Mouse (Mus musculus) forebrain, embryonic 15.5 days (tissue): ENCODE data around the gene Cbl. TPM values are rescaled to one million over a fixed set of nuclear protein-coding genes. Genes with fewer than 3 reads are reported as not detected.

Experiments
- ATAC-seq: fragments of 200-750 bp; cut with Nextera tagmentation; replicated peaks from 2 replicates; pipeline ENCODE4 v1.8.0; 2017; ENCODE audit warnings: mild to moderate bottlenecking, moderate TSS enrichment, moderate library complexity
- H3K27ac ChIP-seq: fragments of 300-500 bp; sonication (generic); replicated peaks from 2 replicates; pipeline ENCODE4 v1.5.1; 2015; ENCODE audit warnings: mild to moderate bottlenecking, inconsistent platforms
- H3K27me3 ChIP-seq: fragments of 300-500 bp; sonication (generic); 2 replicates; pipeline ENCODE4 v1.6.1; 2015; ENCODE audit warnings: inconsistent platforms
- H3K36me3 ChIP-seq: fragments of 300-500 bp; sonication (generic); 2 replicates; pipeline ENCODE4 v1.6.1; 2015; ENCODE audit warnings: mild to moderate bottlenecking, inconsistent platforms
- H3K4me1 ChIP-seq: fragments of 300-500 bp; sonication (generic); 2 replicates; pipeline ENCODE4 v1.6.1; 2015; ENCODE audit warnings: inconsistent platforms
- H3K4me2 ChIP-seq: fragments of 300-500 bp; sonication (generic); replicated peaks from 2 replicates; pipeline ENCODE4 v1.6.1; 2015; ENCODE audit warnings: mild to moderate bottlenecking, inconsistent platforms
- H3K4me3 ChIP-seq: fragments of 300-500 bp; sonication (generic); 2 replicates; pipeline ENCODE4 v1.5.1; 2015; ENCODE audit warnings: mild to moderate bottlenecking, inconsistent platforms
- H3K9ac ChIP-seq: fragments of 300-500 bp; sonication (generic); replicated peaks from 2 replicates; pipeline ENCODE4 v1.6.1; 2015; ENCODE audit warnings: mild to moderate bottlenecking, inconsistent platforms
- H3K9me3 ChIP-seq: fragments of 300-500 bp; sonication (generic); 2 replicates; pipeline ENCODE4 v1.6.1; 2016; ENCODE audit warnings: inconsistent platforms
- WGBS: fragments of 180-500 bp; shearing (Covaris S2); methylation state at CpG from one replicate; pipeline ENCODE4 v1.1.7; 2015; ENCODE audit warnings: mixed read lengths; 5-methylcytosine and 5-hydroxymethylcytosine counted together
- polyA plus RNA-seq: library from polyadenylated mRNA; unstranded; fragments of >200 nt; fragmentation: Nextera tagmentation; extraction: Ambion mirVana; gene quantifications from 2 replicates; pipeline ENCODE4 v1.2.1, GENCODE M21; 2015

The Cbl gene
- polyA plus RNA-seq, 1 experiment from 2014 or later = 25.7 TPM

DNA sequence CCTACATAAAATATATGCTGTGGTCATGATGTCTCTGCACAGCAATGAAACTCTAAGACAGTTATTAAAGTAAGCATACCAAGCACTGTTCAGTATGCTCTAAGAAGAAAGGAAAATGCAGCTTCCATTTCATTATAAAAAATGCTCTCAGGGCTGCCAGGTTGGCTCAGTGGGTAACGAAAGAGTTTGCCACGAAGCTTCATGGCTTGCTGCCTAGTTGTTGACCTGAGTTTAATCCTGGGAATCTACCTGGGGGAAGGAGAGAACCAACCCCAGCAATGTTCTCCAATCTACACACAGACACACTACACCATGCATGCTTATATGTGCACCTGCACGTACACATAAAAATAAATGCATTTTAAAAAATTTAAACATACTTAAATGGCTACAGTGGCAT, 34.7 kb downstream of the Cbl start:
- H3K4me2 ChIP-seq = no peak overlapping the region
- no peak for ATAC-seq
- H3K4me3 ChIP-seq = no peak overlapping the region
- peaks cover 17% of the 10 kb centered on the region for H3K36me3 ChIP-seq
- 85% methylated on average over 3 of the region's 3 CpGs for WGBS
- H3K27ac ChIP-seq = no peak overlapping the region
- H3K9ac ChIP-seq = no peak overlapping the region
- no peaks in the 10 kb centered on the region for H3K9me3 ChIP-seq
- H3K4me1 ChIP-seq = no peaks in the 10 kb centered on the region
- no peaks in the 10 kb centered on the region for H3K27me3 ChIP-seq

DNA sequence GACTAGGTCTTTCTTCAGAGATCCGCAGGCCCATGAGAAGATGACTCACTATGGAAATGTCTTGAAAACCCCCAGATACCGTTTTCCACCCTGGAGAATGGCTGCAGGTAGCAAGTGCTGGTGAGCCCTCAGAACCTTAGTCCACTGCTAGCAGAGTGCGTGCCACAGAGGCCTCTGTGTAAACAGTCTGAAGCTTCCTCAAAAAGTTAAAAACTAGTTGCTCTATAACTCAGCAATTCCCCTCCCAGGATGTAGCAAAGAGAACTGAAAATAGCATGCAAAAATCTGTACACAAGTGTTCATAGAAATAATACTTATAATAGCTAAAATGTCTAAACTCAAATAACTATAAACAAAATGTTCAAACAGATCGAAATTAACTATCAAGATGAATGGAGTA, 37.5 kb downstream of the Cbl start:
- Histone ChIP-seq H3K4me3 (no peak overlapping the region), H3K36me3 (peaks cover 17% of the 10 kb centered on the region), H3K9ac (no peak overlapping the region), H3K27ac (no peak overlapping the region), H3K4me1 (no peaks in the 10 kb centered on the region), H3K27me3 (no peaks in the 10 kb centered on the region), H3K4me2 (no peak overlapping the region), H3K9me3 (no peaks in the 10 kb centered on the region)
- no peak for ATAC-seq
- WGBS = 97% methylated on average over 4 of the region's 4 CpGs

DNA sequence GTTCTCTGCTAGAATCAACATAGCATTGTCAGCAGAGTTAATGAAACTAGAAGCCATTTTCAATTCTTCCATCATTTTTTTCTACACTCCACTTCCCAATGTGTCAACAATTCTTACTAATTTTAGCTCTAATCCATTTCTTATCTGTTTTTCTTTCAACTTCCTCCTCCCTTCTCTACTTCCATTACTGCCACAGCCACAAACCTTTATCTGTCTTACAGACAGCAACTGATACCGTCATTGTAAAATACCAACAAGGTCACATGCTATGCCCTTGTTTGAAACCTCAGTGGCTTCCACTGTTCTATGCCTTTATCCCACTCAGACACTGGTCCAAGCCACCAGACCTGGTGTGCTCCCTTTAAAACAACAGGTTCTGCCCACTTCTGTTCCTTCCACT, 39.8 kb downstream of the Cbl start:
- ATAC-seq = no peak
- Histone ChIP-seq H3K36me3 (peaks cover 8% of the 10 kb centered on the region), H3K9ac (no peak overlapping the region), H3K27me3 (no peaks in the 10 kb centered on the region), H3K4me2 (no peak overlapping the region), H3K4me3 (no peak overlapping the region), H3K27ac (no peak overlapping the region), H3K9me3 (no peaks in the 10 kb centered on the region), H3K4me1 (no peaks in the 10 kb centered on the region)
- 96% methylated on average over 1 of the region's 1 CpGs for WGBS

DNA sequence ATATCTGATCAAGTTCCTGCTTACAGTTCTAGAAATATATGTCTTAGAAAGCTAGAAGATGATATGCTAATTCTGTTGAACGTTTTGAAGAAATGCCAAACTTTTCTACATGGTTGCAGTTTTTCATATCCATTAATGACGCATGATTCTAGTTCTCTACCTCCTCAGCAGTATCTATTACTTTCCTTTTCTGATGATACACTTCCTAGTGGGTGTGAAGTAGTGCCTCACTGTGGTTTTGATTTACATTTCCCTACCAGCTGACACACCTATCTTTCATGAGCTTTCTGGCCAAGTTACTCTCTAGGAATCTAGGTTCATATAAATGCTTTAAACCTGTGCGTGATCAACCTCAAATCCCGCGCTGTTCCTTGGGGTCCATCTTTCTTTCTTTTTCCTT, 41.1 kb downstream of the Cbl start:
- H3K9me3 ChIP-seq = no peaks in the 10 kb centered on the region
- no peak overlapping the region for H3K4me2 ChIP-seq
- H3K27me3 ChIP-seq = no peaks in the 10 kb centered on the region
- H3K4me1 ChIP-seq = peaks cover 10% of the 10 kb centered on the region
- no peak overlapping the region for H3K9ac ChIP-seq
- 94% methylated on average over 5 of the region's 5 CpGs for WGBS
- no peak overlapping the region for H3K4me3 ChIP-seq
- H3K27ac ChIP-seq = no peak overlapping the region
- H3K36me3 ChIP-seq = peaks cover 3% of the 10 kb centered on the region
- no peak for ATAC-seq

DNA sequence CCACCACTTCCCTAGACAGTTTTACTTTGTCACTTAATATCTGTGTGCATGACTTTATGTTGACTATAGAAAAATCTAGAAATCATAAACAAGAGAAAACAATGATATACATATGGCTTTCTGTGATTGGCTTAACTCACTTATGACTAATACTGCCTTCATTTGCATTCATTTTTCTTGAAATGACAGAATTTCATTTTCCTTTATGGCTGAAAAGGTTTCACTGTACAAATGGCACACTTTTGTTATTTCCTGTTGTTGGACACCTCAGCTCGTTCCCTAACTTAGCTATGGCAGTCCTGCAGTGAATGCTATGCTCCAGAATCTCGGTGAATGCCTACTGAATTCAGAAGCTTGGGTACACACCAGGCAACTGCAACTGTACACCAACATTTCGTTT, 41.5 kb downstream of the Cbl start:
- 95% methylated on average over 3 of the region's 3 CpGs for WGBS
- H3K27me3 ChIP-seq = no peaks in the 10 kb centered on the region

DNA sequence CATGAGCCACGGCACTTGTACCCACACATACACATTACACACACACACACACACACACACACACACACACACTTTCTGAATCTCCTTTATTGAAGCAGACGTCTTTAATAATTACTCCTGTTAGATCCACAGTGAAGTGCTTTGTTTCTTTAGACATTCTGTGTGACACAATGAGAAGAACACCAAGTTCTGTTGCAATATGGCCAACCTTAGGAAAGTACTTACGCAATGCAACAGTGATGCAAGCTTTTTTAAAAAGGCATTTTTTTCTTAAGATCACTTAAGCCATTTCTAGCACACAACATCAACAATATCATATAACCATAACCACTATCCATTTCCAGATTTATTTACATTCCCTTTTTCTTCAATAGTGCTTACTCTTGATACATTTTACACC, 42.7 kb downstream of the Cbl start:
- WGBS = 59% methylated on average over 3 of the region's 3 CpGs

More for the DNA sequence above, 41.5 kb downstream of the Cbl start:
- Histone ChIP-seq H3K4me2 (no peak overlapping the region), H3K9me3 (no peaks in the 10 kb centered on the region), H3K36me3 (no peaks in the 10 kb centered on the region; the same call in 1 of the 2 replicates), H3K27ac (no peak overlapping the region), H3K4me3 (no peak overlapping the region), H3K4me1 (peaks cover 14% of the 10 kb centered on the region), H3K9ac (no peak overlapping the region)
- ATAC-seq = no peak

DNA sequence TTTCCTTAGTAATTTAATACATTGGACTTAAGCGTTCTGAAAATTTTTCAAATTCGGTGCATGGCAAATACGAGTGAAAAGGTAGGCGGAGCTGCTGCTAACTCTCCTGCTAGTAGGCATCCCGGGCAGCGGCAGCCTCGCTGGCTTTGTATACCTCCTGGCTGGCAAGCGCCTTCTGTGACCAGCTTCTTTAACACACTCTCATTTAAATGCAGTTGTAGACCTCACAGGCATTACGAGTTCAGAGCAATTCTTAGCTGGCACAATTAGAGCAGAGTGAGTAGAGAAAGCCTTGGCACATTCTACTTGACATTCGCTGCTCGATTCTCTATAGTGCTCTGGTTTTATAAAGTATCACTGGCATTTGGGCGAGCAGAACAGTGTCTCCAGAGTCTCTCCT, 45.6 kb downstream of the Cbl start:
- no peak overlapping the region for H3K4me3 ChIP-seq
- H3K36me3 ChIP-seq = no peaks in the 10 kb centered on the region
- peaks cover 14% of the 10 kb centered on the region for H3K4me1 ChIP-seq
- peak; percentile 53; the same call in 1 of the 2 replicates for ATAC-seq
- H3K27ac ChIP-seq = peak overlapping the region; percentile 5
- H3K27me3 ChIP-seq = no peaks in the 10 kb centered on the region
- no peaks in the 10 kb centered on the region for H3K9me3 ChIP-seq
- peak overlapping the region; percentile 11; the same call in 1 of the 2 replicates for H3K4me2 ChIP-seq
- no peak overlapping the region for H3K9ac ChIP-seq
- 22% methylated on average over 12 of the region's 12 CpGs for WGBS

More for the DNA sequence above, 42.7 kb downstream of the Cbl start:
- no peak for ATAC-seq
- H3K27ac ChIP-seq = no peak overlapping the region
- H3K4me1 ChIP-seq = peaks cover 14% of the 10 kb centered on the region
- H3K27me3 ChIP-seq = no peaks in the 10 kb centered on the region
- no peak overlapping the region for H3K4me3 ChIP-seq
- H3K4me2 ChIP-seq = no peak overlapping the region
- H3K36me3 ChIP-seq = no peaks in the 10 kb centered on the region
- H3K9me3 ChIP-seq = no peaks in the 10 kb centered on the region
- no peak overlapping the region for H3K9ac ChIP-seq

DNA sequence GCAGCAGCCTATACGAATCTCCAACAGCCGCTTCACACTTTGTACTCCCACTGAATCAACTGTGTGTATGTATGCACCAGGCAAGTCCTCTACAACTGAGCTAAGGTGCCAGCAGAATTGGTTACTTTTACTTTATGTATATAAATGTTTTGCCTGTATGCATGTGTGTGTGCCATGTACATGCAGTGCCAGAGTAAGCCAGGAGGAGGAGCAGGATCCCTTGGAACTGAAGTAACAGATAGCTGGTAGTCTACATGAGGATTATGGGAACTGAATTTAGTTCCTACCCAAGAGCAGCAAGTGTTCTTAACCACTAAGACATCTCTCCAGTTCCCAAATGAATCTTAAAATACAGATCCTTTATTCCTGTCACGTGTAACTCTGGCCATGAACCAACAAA, 51.6 kb downstream of the Cbl start:
- Histone ChIP-seq H3K4me1 (no peaks in the 10 kb centered on the region), H3K4me2 (no peak overlapping the region), H3K9me3 (no peaks in the 10 kb centered on the region), H3K36me3 (no peaks in the 10 kb centered on the region), H3K27ac (no peak overlapping the region), H3K27me3 (no peaks in the 10 kb centered on the region), H3K9ac (no peak overlapping the region), H3K4me3 (no peak overlapping the region)
- WGBS = 89% methylated on average over 3 of the region's 3 CpGs
- no peak for ATAC-seq

DNA sequence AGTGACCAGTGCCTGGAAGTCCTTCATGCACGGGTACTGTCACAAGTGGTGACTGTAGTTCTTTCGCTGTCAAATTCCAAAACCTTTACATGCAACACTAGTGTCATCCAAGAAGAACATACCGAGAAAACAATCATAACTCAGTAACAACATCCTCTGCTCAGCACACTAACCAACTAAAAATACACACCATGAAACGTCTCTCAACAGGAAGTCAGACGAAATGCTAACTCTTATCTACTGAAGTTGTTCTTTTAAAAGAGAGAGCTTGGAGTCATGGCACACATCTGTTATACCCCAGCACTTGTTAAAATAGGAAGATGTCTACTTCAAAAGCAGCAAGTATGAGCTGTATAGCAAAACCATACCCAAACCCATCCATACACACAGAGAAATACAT, 52.3 kb downstream of the Cbl start:
- H3K4me1 ChIP-seq = no peaks in the 10 kb centered on the region
- WGBS = 90% methylated on average over 5 of the region's 5 CpGs
- H3K9me3 ChIP-seq = no peaks in the 10 kb centered on the region

DNA sequence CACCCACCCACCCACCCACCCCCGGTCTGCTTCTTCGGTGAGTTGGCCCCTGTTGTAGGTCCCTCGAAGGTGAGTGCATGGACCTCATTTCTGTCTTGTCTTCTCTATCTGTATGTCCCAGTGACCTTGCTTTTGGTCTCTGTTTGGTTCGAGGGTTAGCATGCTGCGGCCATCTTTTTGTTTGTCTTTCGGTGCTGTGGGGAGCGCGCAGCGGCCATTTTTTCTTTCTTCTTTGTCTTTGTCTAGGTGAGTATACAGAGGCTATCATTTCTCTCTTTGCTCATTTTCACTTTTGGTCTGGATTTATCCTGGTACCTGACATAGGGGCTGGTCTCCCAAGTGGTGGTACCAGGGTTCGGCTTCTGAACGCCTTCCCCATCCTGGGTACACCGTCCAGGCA, 55.0 kb downstream of the Cbl start:
- Histone ChIP-seq H3K9me3 (no peaks in the 10 kb centered on the region), H3K27ac (no peak overlapping the region), H3K4me3 (no peak overlapping the region), H3K4me1 (no peaks in the 10 kb centered on the region), H3K4me2 (no peak overlapping the region), H3K9ac (no peak overlapping the region), H3K27me3 (no peaks in the 10 kb centered on the region), H3K36me3 (no peaks in the 10 kb centered on the region)
- no peak for ATAC-seq
- WGBS = 97% methylated on average over 12 of the region's 12 CpGs

More for the DNA sequence above, 52.3 kb downstream of the Cbl start:
- ATAC-seq = no peak
- no peak overlapping the region for H3K9ac ChIP-seq
- no peak overlapping the region for H3K27ac ChIP-seq
- H3K4me2 ChIP-seq = no peak overlapping the region
- H3K27me3 ChIP-seq = no peaks in the 10 kb centered on the region
- H3K4me3 ChIP-seq = no peak overlapping the region
- H3K36me3 ChIP-seq = no peaks in the 10 kb centered on the region

DNA sequence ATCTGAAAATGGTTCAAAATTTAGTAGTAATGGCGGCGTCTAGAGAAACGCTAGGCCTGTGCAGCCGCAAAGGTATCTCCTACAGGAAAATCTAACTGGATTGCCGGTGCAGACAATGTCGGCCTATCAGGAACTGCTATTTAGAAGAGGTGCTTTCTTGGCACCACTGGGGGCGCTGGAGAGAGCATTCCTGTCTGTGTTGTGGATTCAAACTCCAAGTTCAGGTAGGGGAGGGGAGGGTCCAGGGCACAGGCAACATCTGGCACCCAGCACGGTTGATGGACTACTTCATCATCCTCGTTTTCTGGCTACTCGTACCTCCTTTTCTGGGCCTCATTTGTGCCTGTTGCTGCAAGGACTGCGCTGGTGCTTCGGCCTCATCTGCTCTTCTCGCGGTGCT, 55.5 kb downstream of the Cbl start:
- WGBS = 89% methylated on average over 14 of the region's 14 CpGs

DNA sequence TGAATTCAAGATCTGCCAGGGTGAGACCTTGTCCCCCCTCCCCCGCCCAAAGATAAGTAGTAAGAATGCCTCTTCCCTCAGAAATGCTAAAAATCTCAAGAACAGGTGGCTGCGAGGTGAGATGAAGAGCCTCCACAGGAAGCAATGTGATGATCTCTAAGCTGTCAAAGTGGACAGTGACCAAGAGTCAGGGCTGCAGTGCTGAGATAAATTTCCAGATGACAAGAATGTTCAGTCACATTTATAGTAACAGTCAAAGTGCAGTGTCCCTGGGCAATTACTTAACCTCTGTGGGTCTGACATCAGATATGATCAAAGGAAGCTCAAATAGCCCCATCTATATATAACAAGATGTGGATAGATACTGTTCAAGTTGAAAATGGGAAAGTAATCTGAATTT, 56.4 kb downstream of the Cbl start:
- Histone ChIP-seq H3K27me3 (no peaks in the 10 kb centered on the region), H3K9me3 (no peaks in the 10 kb centered on the region), H3K36me3 (peaks cover 8% of the 10 kb centered on the region), H3K4me1 (no peaks in the 10 kb centered on the region), H3K27ac (no peak overlapping the region), H3K9ac (no peak overlapping the region), H3K4me2 (no peak overlapping the region), H3K4me3 (no peak overlapping the region)
- ATAC-seq = no peak
- 95% methylated on average over 2 of the region's 2 CpGs for WGBS

More for the DNA sequence above, 55.5 kb downstream of the Cbl start:
- Histone ChIP-seq H3K27ac (no peak overlapping the region), H3K9me3 (no peaks in the 10 kb centered on the region), H3K4me1 (no peaks in the 10 kb centered on the region), H3K4me3 (no peak overlapping the region), H3K36me3 (no peaks in the 10 kb centered on the region), H3K27me3 (no peaks in the 10 kb centered on the region), H3K9ac (no peak overlapping the region), H3K4me2 (no peak overlapping the region)
- no peak for ATAC-seq

DNA sequence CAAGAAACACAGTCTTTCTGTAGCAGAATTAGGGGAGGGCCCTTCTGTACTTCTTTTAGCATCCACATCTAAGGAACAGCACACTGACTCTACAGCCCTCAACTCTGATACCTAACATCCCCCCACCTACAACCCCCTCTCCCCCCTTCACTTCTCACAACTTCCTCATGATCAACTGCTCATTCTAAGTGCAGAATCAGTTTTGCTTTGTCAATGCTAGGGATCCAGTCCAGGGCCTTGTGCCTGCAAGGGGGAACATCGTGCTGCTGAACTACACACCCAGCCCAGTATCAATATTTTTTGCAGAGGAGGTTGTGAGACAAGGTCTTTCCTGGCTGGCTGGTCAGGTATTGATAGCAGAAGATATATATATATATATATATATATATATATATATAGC, 57.9 kb downstream of the Cbl start:
- Histone ChIP-seq H3K36me3 (peaks cover 14% of the 10 kb centered on the region), H3K4me2 (no peak overlapping the region), H3K4me1 (no peaks in the 10 kb centered on the region), H3K4me3 (no peak overlapping the region), H3K27me3 (no peaks in the 10 kb centered on the region), H3K9ac (no peak overlapping the region), H3K27ac (no peak overlapping the region), H3K9me3 (no peaks in the 10 kb centered on the region)
- 100% methylated on average over 1 of the region's 1 CpGs for WGBS
- no peak for ATAC-seq
